Mouse (Mus musculus): Measurements from ENCODE around the gene Pbx4.

DNA sequence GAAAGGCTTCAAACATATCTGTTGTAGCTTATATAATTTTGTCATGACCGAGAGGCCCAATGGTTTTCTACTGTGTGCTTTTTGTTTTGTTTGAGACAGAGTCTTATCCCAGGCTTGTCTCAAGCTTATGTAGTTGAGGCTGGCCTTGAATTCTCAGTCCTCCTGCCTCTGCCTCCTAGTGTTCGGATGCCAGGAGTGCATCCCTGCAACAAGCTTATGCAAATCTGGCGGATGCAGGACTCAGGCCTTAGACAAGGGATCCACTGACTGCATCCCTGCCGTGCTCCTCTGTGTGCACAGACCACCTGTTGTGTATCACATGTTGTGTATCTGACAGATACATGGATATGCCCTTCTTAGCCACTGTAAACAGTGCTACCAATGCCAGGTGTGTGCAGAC lies 28.5 kb downstream of the Pbx4 start:
- no peak for TF ChIP-seq ZC3H11A (IDR thresholded peaks at IDR 0.05; ENCODE audit: borderline replicate concordance, low read depth, low read length)
- no peak for TF ChIP-seq ZNF384 (IDR thresholded peaks at IDR 0.05; ENCODE audit: low read depth, low read length)
- no peak for TF ChIP-seq MAFK (IDR thresholded peaks at IDR 0.05; ENCODE audit: insufficient read depth, low read depth, low read length)
- TF ChIP-seq CHD2 (IDR thresholded peaks at IDR 0.05; ENCODE audit: low read depth, low read length): no peak
- TF ChIP-seq HCFC1 (IDR thresholded peaks at IDR 0.05; ENCODE audit: borderline replicate concordance, insufficient read depth, low read length): no peak
